Mouse (Mus musculus) embryonic facial prominence, embryonic 12.5 days (tissue): ENCODE results near the gene Frmd4a. TPM values are rescaled to one million over a fixed set of nuclear protein-coding genes. Genes with fewer than 3 reads are reported as not detected.

ENCODE experiments used
- ATAC-seq: fragments of 200-750 bp; cut with Nextera tagmentation; 2 replicates; pipeline ENCODE4 v1.8.0; 2017; ENCODE audit not compliant: insufficient number of reproducible peaks, insufficient read depth, low FRiP score, low TSS enrichment
- H3K27ac ChIP-seq: fragments of 300-500 bp; sonication (generic); 2 replicates; pipeline ENCODE4 v1.5.1; 2016; ENCODE audit warnings: mild to moderate bottlenecking
- H3K27me3 ChIP-seq: fragments of 300-500 bp; sonication (generic); 2 replicates; pipeline ENCODE4 v1.6.1; 2016; ENCODE audit warnings: mild to moderate bottlenecking, moderate library complexity
- H3K36me3 ChIP-seq: fragments of 300-500 bp; sonication (generic); 2 replicates; pipeline ENCODE4 v1.6.1; 2016; ENCODE audit warnings: mild to moderate bottlenecking
- H3K4me1 ChIP-seq: fragments of 300-500 bp; sonication (generic); 2 replicates; pipeline ENCODE4 v1.6.1; 2016
- H3K4me2 ChIP-seq: fragments of 300-500 bp; sonication (generic); replicated peaks from 2 replicates; pipeline ENCODE4 v1.6.1; 2016; ENCODE audit warnings: mild to moderate bottlenecking, moderate library complexity
- H3K4me3 ChIP-seq: fragments of 300-500 bp; sonication (generic); 2 replicates; pipeline ENCODE4 v1.5.1; 2016; ENCODE audit warnings: mild to moderate bottlenecking
- H3K9ac ChIP-seq: fragments of 300-500 bp; sonication (generic); 2 replicates; pipeline ENCODE4 v1.6.1; 2016; ENCODE audit warnings: mild to moderate bottlenecking, moderate library complexity
- H3K9me3 ChIP-seq: fragments of 300-500 bp; sonication (generic); 2 replicates; pipeline ENCODE4 v1.6.1; 2016; ENCODE audit warnings: mild to moderate bottlenecking, moderate library complexity
- WGBS: fragments of 180-500 bp; shearing (Covaris S2); methylation state at CpG from one replicate; pipeline ENCODE4 v1.1.7; 2016; 5-methylcytosine and 5-hydroxymethylcytosine counted together
- polyA plus RNA-seq: library from polyadenylated mRNA; unstranded; fragments of >200 nt; fragmentation: Nextera tagmentation; extraction: Ambion mirVana; gene quantifications from 2 replicates; pipeline ENCODE4 v1.2.1, GENCODE M21; 2016

Frmd4a gene
- polyA plus RNA-seq, 1 experiment from 2014 or later = 58.7 TPM

GRCm38 (mm10) chr2:4223316-4223715 is 205.8 kb downstream of the Frmd4a start:
- no peak for ATAC-seq
- Histone ChIP-seq H3K9me3 (no peaks in the 10 kb centered on the region), H3K9ac (no peak overlapping the region), H3K27me3 (no peaks in the 10 kb centered on the region), H3K4me2 (no peak overlapping the region), H3K4me3 (no peak overlapping the region), H3K36me3 (no peaks in the 10 kb centered on the region), H3K27ac (no peak overlapping the region), H3K4me1 (peaks cover 4% of the 10 kb centered on the region; the same call in 1 of the 2 replicates)
- WGBS = 90% methylated on average over 6 of the region's 6 CpGs

DNA sequence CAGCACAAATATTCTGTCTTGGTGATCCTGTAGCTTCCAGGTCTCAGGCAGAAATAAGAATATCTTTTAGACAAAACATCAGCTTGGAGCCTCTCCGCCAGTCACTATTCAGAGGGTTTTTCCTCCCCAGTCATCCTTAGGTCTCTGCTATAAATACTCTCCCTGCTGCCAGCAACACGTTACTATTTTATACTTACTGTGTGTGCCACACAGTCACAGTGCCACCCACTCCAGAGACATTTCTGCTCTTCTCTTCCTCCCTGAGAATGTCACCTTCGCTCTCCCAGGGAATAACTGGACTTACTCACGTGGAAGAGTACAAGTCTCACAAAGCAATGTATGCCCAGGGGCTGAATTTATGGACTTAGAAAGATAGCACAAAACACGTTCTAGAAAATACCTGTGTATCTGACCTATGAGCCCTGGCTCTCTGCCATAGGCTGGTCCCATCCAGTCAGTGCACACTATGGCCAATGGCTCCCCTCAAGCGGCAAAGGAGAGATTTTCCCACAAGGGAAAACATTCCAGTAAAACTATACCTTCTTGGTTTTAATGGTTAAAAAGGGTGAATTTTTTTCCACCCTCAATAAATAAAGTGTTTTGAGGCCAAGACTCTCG is 209.5 kb downstream of the Frmd4a start:
- no peak overlapping the region for H3K27ac ChIP-seq
- no peak overlapping the region for H3K9ac ChIP-seq
- no peaks in the 10 kb centered on the region for H3K9me3 ChIP-seq
- no peak for ATAC-seq
- H3K4me2 ChIP-seq = no peak overlapping the region
- H3K4me3 ChIP-seq = no peak overlapping the region
- H3K4me1 ChIP-seq = peaks cover 11% of the 10 kb centered on the region; the same call in 1 of the 2 replicates
- no peaks in the 10 kb centered on the region for H3K27me3 ChIP-seq
- no peaks in the 10 kb centered on the region for H3K36me3 ChIP-seq
- 78% methylated on average over 7 of the region's 7 CpGs for WGBS

GRCm38 (mm10) chr2:4227563-4227962 is 210.0 kb downstream of the Frmd4a start:
- Histone ChIP-seq H3K4me3 (no peak overlapping the region), H3K9me3 (no peaks in the 10 kb centered on the region), H3K9ac (no peak overlapping the region), H3K36me3 (no peaks in the 10 kb centered on the region), H3K4me2 (no peak overlapping the region), H3K27ac (no peak overlapping the region), H3K4me1 (peaks cover 13% of the 10 kb centered on the region; the same call in 1 of the 2 replicates), H3K27me3 (no peaks in the 10 kb centered on the region)
- no peak for ATAC-seq
- 84% methylated on average over 4 of the region's 4 CpGs for WGBS

DNA sequence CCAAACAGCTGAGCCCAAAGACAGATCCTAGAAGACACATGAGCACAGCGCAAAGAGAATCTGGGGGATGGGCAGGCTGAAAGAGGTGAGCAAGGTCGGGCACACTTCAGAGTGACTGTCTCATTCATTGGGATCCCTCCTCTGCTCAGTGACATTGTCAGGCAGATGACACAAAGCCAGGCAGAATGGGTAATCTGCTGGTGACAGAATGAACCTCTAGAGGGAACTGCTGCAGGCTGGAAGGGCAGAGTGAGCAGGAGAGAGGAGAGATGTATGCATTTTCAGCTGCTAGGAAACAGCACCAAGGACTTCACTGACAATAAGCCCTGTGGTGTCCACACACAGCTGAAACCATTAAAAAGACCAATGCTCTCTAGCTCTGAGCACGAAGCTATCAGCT is 211.0 kb downstream of the Frmd4a start:
- WGBS = 32% methylated on average over 3 of the region's 3 CpGs
- ATAC-seq = no peak
- Histone ChIP-seq H3K27me3 (no peaks in the 10 kb centered on the region), H3K4me1 (peaks cover 19% of the 10 kb centered on the region; the same call in 1 of the 2 replicates), H3K9ac (no peak overlapping the region), H3K4me2 (no peak overlapping the region), H3K4me3 (no peak overlapping the region), H3K27ac (no peak overlapping the region), H3K9me3 (no peaks in the 10 kb centered on the region), H3K36me3 (no peaks in the 10 kb centered on the region)

DNA sequence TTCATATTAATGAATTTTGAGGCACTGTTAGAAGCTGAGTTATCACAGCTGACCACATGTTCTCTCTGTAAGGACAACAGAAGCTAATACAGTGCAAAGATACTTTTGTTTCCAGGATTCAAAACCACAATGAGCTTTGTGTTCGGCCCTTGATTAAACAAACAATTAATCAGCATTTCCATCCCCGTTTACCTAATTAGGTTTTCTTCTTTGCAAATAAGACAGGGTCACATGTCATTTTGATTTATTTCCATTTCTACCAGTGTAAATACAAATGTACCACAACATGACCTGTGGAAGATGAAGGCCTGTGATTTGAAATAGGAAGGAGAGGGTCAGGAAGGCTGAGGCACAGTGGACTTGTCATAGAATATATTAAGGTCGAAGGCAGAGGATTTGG is 214.8 kb downstream of the Frmd4a start:
- Histone ChIP-seq H3K4me2 (no peak overlapping the region), H3K9me3 (no peaks in the 10 kb centered on the region), H3K9ac (no peak overlapping the region), H3K27me3 (no peaks in the 10 kb centered on the region), H3K4me3 (no peak overlapping the region), H3K4me1 (peaks cover 19% of the 10 kb centered on the region; the same call in 1 of the 2 replicates), H3K36me3 (no peaks in the 10 kb centered on the region), H3K27ac (no peak overlapping the region)
- WGBS = 58% methylated on average over 3 of the region's 3 CpGs
- ATAC-seq = no peak

GRCm38 (mm10) chr2:4232761-4233322 is 215.3 kb downstream of the Frmd4a start:
- H3K4me2 ChIP-seq = no peak overlapping the region
- H3K36me3 ChIP-seq = no peaks in the 10 kb centered on the region
- no peaks in the 10 kb centered on the region for H3K27me3 ChIP-seq
- WGBS = 49% methylated on average over 10 of the region's 10 CpGs
- H3K27ac ChIP-seq = peak overlapping the region; percentile 50; the same call in 1 of the 2 replicates
- H3K4me1 ChIP-seq = peaks cover 19% of the 10 kb centered on the region; the same call in 1 of the 2 replicates
- no peak for ATAC-seq
- H3K9me3 ChIP-seq = no peaks in the 10 kb centered on the region
- no peak overlapping the region for H3K4me3 ChIP-seq
- no peak overlapping the region for H3K9ac ChIP-seq

- 91% methylated on average over 5 of the region's 5 CpGs for WGBS
Observed at GRCm38 (mm10) chr2:4237686-4238085, 220.2 kb downstream of the Frmd4a start.

GRCm38 (mm10) chr2:4249723-4250122 is 232.2 kb downstream of the Frmd4a start:
- Histone ChIP-seq H3K9ac (no peak overlapping the region), H3K27me3 (no peaks in the 10 kb centered on the region), H3K27ac (no peak overlapping the region), H3K4me3 (no peak overlapping the region), H3K4me1 (peaks cover 25% of the 10 kb centered on the region), H3K9me3 (no peaks in the 10 kb centered on the region), H3K4me2 (no peak overlapping the region), H3K36me3 (no peaks in the 10 kb centered on the region)
- WGBS = 33% methylated on average over 6 of the region's 6 CpGs
- no peak for ATAC-seq

More at GRCm38 (mm10) chr2:4237686-4238085, 220.2 kb downstream of the Frmd4a start:
- no peak overlapping the region for H3K9ac ChIP-seq
- H3K4me3 ChIP-seq = no peak overlapping the region
- no peak overlapping the region for H3K27ac ChIP-seq
- ATAC-seq = no peak
- H3K4me1 ChIP-seq = peaks cover 9% of the 10 kb centered on the region; the same call in 1 of the 2 replicates
- no peaks in the 10 kb centered on the region for H3K9me3 ChIP-seq
- H3K27me3 ChIP-seq = no peaks in the 10 kb centered on the region
- no peaks in the 10 kb centered on the region for H3K36me3 ChIP-seq
- H3K4me2 ChIP-seq = no peak overlapping the region

GRCm38 (mm10) chr2:4252541-4253291 is 235.2 kb downstream of the Frmd4a start:
- no peak for ATAC-seq
- Histone ChIP-seq H3K9ac (no peak overlapping the region), H3K27me3 (no peaks in the 10 kb centered on the region), H3K36me3 (no peaks in the 10 kb centered on the region), H3K9me3 (no peaks in the 10 kb centered on the region), H3K4me3 (no peak overlapping the region), H3K4me2 (no peak overlapping the region), H3K27ac (peak overlapping the region; percentile 60; the same call in 1 of the 2 replicates), H3K4me1 (peaks cover 25% of the 10 kb centered on the region)
- 31% methylated on average over 9 of the region's 9 CpGs for WGBS

DNA sequence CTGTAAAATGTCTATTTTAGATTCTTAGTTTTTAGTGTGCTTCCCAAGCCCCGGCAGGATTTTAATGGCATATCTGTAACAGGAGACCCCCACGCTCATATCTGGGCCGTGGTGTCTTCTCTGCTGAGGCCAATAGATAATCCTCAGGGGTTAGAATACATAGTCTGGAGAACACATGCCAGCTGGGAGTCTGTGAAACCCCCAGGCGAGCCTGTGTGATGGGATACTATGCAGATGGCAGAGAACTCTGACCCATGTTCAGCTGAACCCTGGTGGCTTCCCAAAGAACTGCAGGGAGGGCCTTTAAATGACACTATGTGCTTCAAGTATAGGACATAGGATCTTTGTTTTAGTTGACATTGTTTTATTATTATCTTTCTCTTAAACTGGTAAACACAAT is 235.8 kb downstream of the Frmd4a start:
- Histone ChIP-seq H3K4me1 (peaks cover 25% of the 10 kb centered on the region), H3K9ac (no peak overlapping the region), H3K4me3 (no peak overlapping the region), H3K9me3 (no peaks in the 10 kb centered on the region), H3K27me3 (no peaks in the 10 kb centered on the region), H3K36me3 (no peaks in the 10 kb centered on the region), H3K4me2 (no peak overlapping the region), H3K27ac (peak overlapping the region; percentile 60)
- WGBS = 16% methylated on average over 4 of the region's 4 CpGs
- ATAC-seq = no peak

GRCm38 (mm10) chr2:4254083-4254482 is 236.6 kb downstream of the Frmd4a start:
- ATAC-seq = no peak

GRCm38 (mm10) chr2:4256242-4256641 is 238.7 kb downstream of the Frmd4a start:
- Histone ChIP-seq H3K9ac (no peak overlapping the region), H3K9me3 (no peaks in the 10 kb centered on the region), H3K27ac (no peak overlapping the region), H3K4me1 (peaks cover 25% of the 10 kb centered on the region), H3K4me2 (no peak overlapping the region), H3K36me3 (no peaks in the 10 kb centered on the region), H3K4me3 (no peak overlapping the region), H3K27me3 (no peaks in the 10 kb centered on the region)
- 85% methylated on average over 2 of the region's 2 CpGs for WGBS
- ATAC-seq = no peak

More at GRCm38 (mm10) chr2:4254083-4254482, 236.6 kb downstream of the Frmd4a start:
- Histone ChIP-seq H3K9ac (no peak overlapping the region), H3K9me3 (no peaks in the 10 kb centered on the region), H3K36me3 (no peaks in the 10 kb centered on the region), H3K27me3 (no peaks in the 10 kb centered on the region), H3K4me3 (no peak overlapping the region), H3K4me2 (no peak overlapping the region), H3K4me1 (peaks cover 25% of the 10 kb centered on the region), H3K27ac (no peak overlapping the region)
- 68% methylated on average over 5 of the region's 5 CpGs for WGBS
